Mouse (Mus musculus): ENCODE measurements at regions not wholly inside any gene's neighbourhood (a gene's known extent, or its start where the extent isn't known, plus 50 kb on each side); places are given as distances from the start of the nearest gene placed in this dataset.

GRCm38 (mm10) chr4:124409279-124409678 lies 201.3 kb downstream of the 3100002H09Rik start:
- no peaks in the 10 kb centered on the region for H3K4me1 ChIP-seq
- 100% methylated on average over 1 of the region's 1 CpGs for WGBS
- no peaks in the 10 kb centered on the region for H3K9me3 ChIP-seq
- H3K27me3 ChIP-seq (replicated peaks): no peaks in the 10 kb centered on the region
- ATAC-seq (ENCODE audit: low FRiP score, low read depth): no peak
- no peak overlapping the region for H3K27ac ChIP-seq
- H3K4me3 ChIP-seq: no peak overlapping the region
- H3K36me3 ChIP-seq: no peaks in the 10 kb centered on the region
- no peak overlapping the region for H3K4me2 ChIP-seq (replicated peaks)
- no peak overlapping the region for H3K9ac ChIP-seq

- Histone ChIP-seq H3K36me3 (no peaks in the 10 kb centered on the region), H3K4me2 (replicated peaks) (no peak overlapping the region), H3K9me3 (no peaks in the 10 kb centered on the region), H3K4me1 (no peaks in the 10 kb centered on the region), H3K4me3 (no peak overlapping the region), H3K27me3 (replicated peaks) (peaks cover 3% of the 10 kb centered on the region), H3K9ac (no peak overlapping the region), H3K27ac (no peak overlapping the region)
- ATAC-seq (ENCODE audit: low FRiP score, low read depth): no peak
- WGBS: 70% methylated on average over 8 of the region's 8 CpGs
Observed at GRCm38 (mm10) chr4:124402075-124402474, 208.5 kb downstream of the 3100002H09Rik start.

- no peak for ATAC-seq (ENCODE audit: low FRiP score, low read depth)
- no peak overlapping the region for H3K27ac ChIP-seq
- H3K27me3 ChIP-seq (replicated peaks): peaks cover 3% of the 10 kb centered on the region
Observed at GRCm38 (mm10) chr4:124400741-124401140, 209.9 kb downstream of the 3100002H09Rik start.

GRCm38 (mm10) chr4:124400136-124400675 lies 210.4 kb downstream of the 3100002H09Rik start:
- no peak for ATAC-seq (ENCODE audit: low FRiP score, low read depth)
- Histone ChIP-seq H3K36me3 (no peaks in the 10 kb centered on the region), H3K27ac (no peak overlapping the region), H3K4me1 (peaks cover under 1% of the 10 kb centered on the region; the same call in 1 of the 2 replicates), H3K27me3 (replicated peaks) (peaks cover 3% of the 10 kb centered on the region), H3K4me2 (replicated peaks) (no peak overlapping the region), H3K9ac (no peak overlapping the region), H3K9me3 (no peaks in the 10 kb centered on the region), H3K4me3 (no peak overlapping the region)
- WGBS: 69% methylated on average over 6 of the region's 6 CpGs

More at GRCm38 (mm10) chr4:124400741-124401140, 209.9 kb downstream of the 3100002H09Rik start:
- H3K4me2 ChIP-seq (replicated peaks): no peak overlapping the region
- no peaks in the 10 kb centered on the region for H3K4me1 ChIP-seq
- H3K36me3 ChIP-seq: no peaks in the 10 kb centered on the region
- no peaks in the 10 kb centered on the region for H3K9me3 ChIP-seq
- H3K4me3 ChIP-seq: no peak overlapping the region
- 77% methylated on average over 8 of the region's 8 CpGs for WGBS
- H3K9ac ChIP-seq: no peak overlapping the region

- no peak overlapping the region for H3K4me2 ChIP-seq (replicated peaks)
- peaks cover 3% of the 10 kb centered on the region for H3K27me3 ChIP-seq (replicated peaks)
- no peak overlapping the region for H3K27ac ChIP-seq
- no peaks in the 10 kb centered on the region for H3K36me3 ChIP-seq
- H3K4me1 ChIP-seq: peaks cover 6% of the 10 kb centered on the region; the same call in 1 of the 2 replicates
- no peak for ATAC-seq (ENCODE audit: low FRiP score, low read depth)
- H3K9me3 ChIP-seq: no peaks in the 10 kb centered on the region
- H3K4me3 ChIP-seq: no peak overlapping the region
- no peak overlapping the region for H3K9ac ChIP-seq
- 26% methylated on average over 9 of the region's 9 CpGs for WGBS
Observed at GRCm38 (mm10) chr4:124398354-124398753, 212.2 kb downstream of the 3100002H09Rik start.

GRCm38 (mm10) chr4:124396566-124397283 lies 213.9 kb downstream of the 3100002H09Rik start:
- WGBS: 67% methylated on average over 13 of the region's 13 CpGs
- H3K9me3 ChIP-seq: no peaks in the 10 kb centered on the region

GRCm38 (mm10) chr4:124395966-124396395 lies 214.6 kb downstream of the 3100002H09Rik start:
- WGBS: 76% methylated on average over 7 of the region's 7 CpGs
- Histone ChIP-seq H3K27me3 (replicated peaks) (peaks cover 3% of the 10 kb centered on the region), H3K4me2 (replicated peaks) (no peak overlapping the region), H3K9me3 (no peaks in the 10 kb centered on the region), H3K9ac (no peak overlapping the region), H3K36me3 (no peaks in the 10 kb centered on the region), H3K4me3 (no peak overlapping the region), H3K27ac (no peak overlapping the region), H3K4me1 (peaks cover 6% of the 10 kb centered on the region; the same call in 1 of the 2 replicates)
- ATAC-seq (ENCODE audit: low FRiP score, low read depth): no peak

More at GRCm38 (mm10) chr4:124396566-124397283, 213.9 kb downstream of the 3100002H09Rik start:
- Histone ChIP-seq H3K4me1 (peaks cover 6% of the 10 kb centered on the region; the same call in 1 of the 2 replicates), H3K36me3 (no peaks in the 10 kb centered on the region), H3K4me2 (replicated peaks) (no peak overlapping the region), H3K27me3 (replicated peaks) (peaks cover 3% of the 10 kb centered on the region), H3K27ac (no peak overlapping the region), H3K9ac (no peak overlapping the region), H3K4me3 (no peak overlapping the region)
- ATAC-seq (ENCODE audit: low FRiP score, low read depth): no peak

GRCm38 (mm10) chr4:124395069-124395965 lies 215.3 kb downstream of the 3100002H09Rik start:
- Histone ChIP-seq H3K4me3 (no peak overlapping the region), H3K4me1 (peaks cover 6% of the 10 kb centered on the region; the same call in 1 of the 2 replicates), H3K27me3 (replicated peaks) (peaks cover 3% of the 10 kb centered on the region), H3K9ac (no peak overlapping the region), H3K27ac (no peak overlapping the region), H3K9me3 (no peaks in the 10 kb centered on the region), H3K36me3 (no peaks in the 10 kb centered on the region), H3K4me2 (replicated peaks) (0 out of 2 replicates have a peak overlapping the region, but pooled peaks have one; percentile 3)
- ATAC-seq (ENCODE audit: low FRiP score, low read depth): 0 out of 2 replicates have a peak, but pooled peaks have one; percentile 48
- 53% methylated on average over 14 of the region's 14 CpGs for whole genome bisulfite sequencing

- ATAC-seq (ENCODE audit: low FRiP score, low read depth): no peak
- no peak overlapping the region for H3K4me3 ChIP-seq
- no peak overlapping the region for H3K9ac ChIP-seq
- H3K9me3 ChIP-seq: no peaks in the 10 kb centered on the region
- WGBS: 65% methylated on average over 10 of the region's 10 CpGs
- no peaks in the 10 kb centered on the region; the same call in 1 of the 2 replicates for H3K27me3 ChIP-seq (replicated peaks)
- no peak overlapping the region for H3K27ac ChIP-seq
- no peak overlapping the region for H3K4me2 ChIP-seq (replicated peaks)
- H3K4me1 ChIP-seq: peaks cover 6% of the 10 kb centered on the region; the same call in 1 of the 2 replicates
- H3K36me3 ChIP-seq: no peaks in the 10 kb centered on the region
Observed at GRCm38 (mm10) chr4:124393595-124393994, 217.0 kb downstream of the 3100002H09Rik start.

- Histone ChIP-seq H3K36me3 (no peaks in the 10 kb centered on the region), H3K4me1 (no peaks in the 10 kb centered on the region), H3K4me2 (replicated peaks) (no peak overlapping the region), H3K4me3 (no peak overlapping the region), H3K9ac (no peak overlapping the region), H3K27me3 (replicated peaks) (no peaks in the 10 kb centered on the region), H3K9me3 (no peaks in the 10 kb centered on the region), H3K27ac (no peak overlapping the region)
- WGBS: 88% methylated on average over 10 of the region's 10 CpGs
- no peak for ATAC-seq (ENCODE audit: low FRiP score, low read depth)
Observed at GRCm38 (mm10) chr4:124389067-124389466, 221.5 kb downstream of the 3100002H09Rik start.

GRCm38 (mm10) chr4:124385106-124386055 lies 225.2 kb downstream of the 3100002H09Rik start:
- Histone ChIP-seq H3K27me3 (replicated peaks) (0 out of 2 replicates have a peak, but pooled peaks cover 3% of the 10 kb centered on the region), H3K9ac (no peak overlapping the region)
- WGBS: 50% methylated on average over 11 of the region's 11 CpGs

More at GRCm38 (mm10) chr4:124385106-124386055, 225.2 kb downstream of the 3100002H09Rik start:
- H3K4me3 ChIP-seq: no peak overlapping the region
- H3K9me3 ChIP-seq: no peaks in the 10 kb centered on the region
- no peak overlapping the region for H3K27ac ChIP-seq
- H3K4me2 ChIP-seq (replicated peaks): no peak overlapping the region
- ATAC-seq (ENCODE audit: low FRiP score, low read depth): no peak
- H3K4me1 ChIP-seq: no peaks in the 10 kb centered on the region
- no peaks in the 10 kb centered on the region for H3K36me3 ChIP-seq
